Mouse (Mus musculus): ENCODE measurements around the gene Cdh9. TPM values are rescaled to one million over a fixed set of nuclear protein-coding genes. Genes with fewer than 3 reads are reported as not detected.

Gene Cdh9
- 1.0 and 1.3 TPM in 2 replicates for polyA plus RNA-seq (2016; fragmentation: Nextera tagmentation; extraction: Ambion mirVana)

- Histone ChIP-seq H3K4me3 (peak within 1 kb of the TSS; percentile 35), H3K27me3 (no peaks in the 10 kb centered on the region), H3K4me1 (no peaks in the 10 kb centered on the region), H3K9me3 (replicated peaks) (no peaks in the 10 kb centered on the region), H3K4me2 (replicated peaks) (peak within 1 kb of the TSS; percentile 61), H3K27ac (peak within 1 kb of the TSS; percentile 23; the same call in 1 of the 2 replicates), H3K36me3 (no peaks in the 10 kb centered on the region), H3K9ac (peak within 1 kb of the TSS; percentile 32; the same call in 1 of the 2 replicates)
- peak; percentile 76 for ATAC-seq (ENCODE audit: low FRiP score)
- 4% methylated on average over 14 of the region's 14 CpGs for WGBS
Observed at GRCm38 (mm10) chr15:16728470-16729011, at the start of gene Cdh9. Gene Cdh9 (plus strand): TSS chr15:16728756.

- Histone ChIP-seq H3K36me3 (no peaks in the 10 kb centered on the region), H3K4me3 (no peak overlapping the region), H3K9me3 (replicated peaks) (no peaks in the 10 kb centered on the region), H3K27ac (no peak overlapping the region), H3K27me3 (no peaks in the 10 kb centered on the region), H3K4me1 (no peaks in the 10 kb centered on the region), H3K4me2 (replicated peaks) (no peak overlapping the region), H3K9ac (no peak overlapping the region)
- no peak for ATAC-seq (ENCODE audit: low FRiP score)
- WGBS = 74% methylated on average over 5 of the region's 5 CpGs
Observed at GRCm38 (mm10) chr15:16679096-16679495, 49.5 kb upstream of the Cdh9 start.

DNA sequence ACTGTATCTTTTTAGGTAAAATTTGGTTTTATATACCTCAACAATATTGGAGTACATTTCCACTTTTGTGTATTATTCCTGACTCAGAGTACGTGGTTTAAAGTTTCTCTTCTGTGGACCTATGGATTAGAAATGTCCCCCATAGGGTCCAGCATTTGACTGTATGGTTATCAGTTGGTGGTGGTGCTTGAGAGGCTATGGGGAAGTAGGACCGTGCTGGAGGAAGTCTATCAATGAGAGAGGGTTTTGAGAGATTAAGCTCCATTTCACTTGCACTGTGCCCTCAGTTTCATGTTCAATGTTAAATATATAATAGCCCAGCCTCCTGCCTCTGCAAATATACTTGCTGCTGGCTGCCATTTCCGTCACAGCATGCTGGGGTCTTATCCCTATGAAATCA lies 28.7 kb upstream of the Cdh9 start:
- no peak for ATAC-seq (ENCODE audit: low FRiP score)
- Histone ChIP-seq H3K27ac (no peak overlapping the region), H3K9ac (no peak overlapping the region), H3K4me2 (replicated peaks) (no peak overlapping the region), H3K4me1 (no peaks in the 10 kb centered on the region), H3K27me3 (no peaks in the 10 kb centered on the region), H3K4me3 (no peak overlapping the region), H3K9me3 (replicated peaks) (no peaks in the 10 kb centered on the region), H3K36me3 (no peaks in the 10 kb centered on the region)
- 87% methylated on average over 3 of the region's 3 CpGs for WGBS

GRCm38 (mm10) chr15:16702340-16702739 lies 26.2 kb upstream of the Cdh9 start:
- no peak overlapping the region for H3K27ac ChIP-seq
- 70% methylated on average over 1 of the region's 1 CpGs for WGBS

GRCm38 (mm10) chr15:16739088-16739487 lies 10.5 kb downstream of the Cdh9 start:
- H3K27me3 ChIP-seq = no peaks in the 10 kb centered on the region
- H3K27ac ChIP-seq = no peak overlapping the region
- H3K4me1 ChIP-seq = no peaks in the 10 kb centered on the region
- no peak overlapping the region for H3K4me2 ChIP-seq (replicated peaks)
- no peak for ATAC-seq (ENCODE audit: low FRiP score)
- no peaks in the 10 kb centered on the region for H3K9me3 ChIP-seq (replicated peaks)
- no peak overlapping the region for H3K4me3 ChIP-seq
- H3K36me3 ChIP-seq = no peaks in the 10 kb centered on the region
- 80% methylated on average over 4 of the region's 4 CpGs for WGBS
- H3K9ac ChIP-seq = no peak overlapping the region

More at GRCm38 (mm10) chr15:16702340-16702739, 26.2 kb upstream of the Cdh9 start:
- Histone ChIP-seq H3K4me3 (no peak overlapping the region), H3K4me2 (replicated peaks) (no peak overlapping the region), H3K4me1 (no peaks in the 10 kb centered on the region), H3K9ac (no peak overlapping the region), H3K27me3 (no peaks in the 10 kb centered on the region), H3K9me3 (replicated peaks) (no peaks in the 10 kb centered on the region), H3K36me3 (no peaks in the 10 kb centered on the region)
- no peak for ATAC-seq (ENCODE audit: low FRiP score)

- no peaks in the 10 kb centered on the region for H3K27me3 ChIP-seq
Observed at GRCm38 (mm10) chr15:16746672-16747071, 18.1 kb downstream of the Cdh9 start.

DNA sequence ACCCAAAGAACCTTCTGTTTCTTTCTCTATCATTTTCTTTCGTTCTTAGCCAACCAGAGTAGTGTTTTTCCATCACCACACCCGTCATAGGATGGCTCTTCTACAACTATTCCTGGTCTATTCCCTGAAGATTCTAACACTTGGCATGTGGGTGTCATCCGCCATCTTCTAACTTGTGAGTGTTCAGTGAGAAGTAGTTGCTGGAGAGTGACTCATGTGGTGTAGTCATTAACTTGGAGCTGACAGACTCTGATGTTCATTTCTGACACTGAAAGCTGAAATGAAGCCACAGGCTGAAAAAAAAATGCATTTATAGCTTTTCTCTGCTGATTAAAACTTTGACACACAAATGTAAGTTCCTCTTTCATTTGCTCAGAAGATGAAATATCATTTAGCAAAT lies 34.7 kb downstream of the Cdh9 start:
- Histone ChIP-seq H3K27ac (no peak overlapping the region), H3K4me3 (no peak overlapping the region), H3K4me2 (replicated peaks) (no peak overlapping the region), H3K4me1 (no peaks in the 10 kb centered on the region), H3K9me3 (replicated peaks) (no peaks in the 10 kb centered on the region), H3K36me3 (no peaks in the 10 kb centered on the region), H3K27me3 (no peaks in the 10 kb centered on the region), H3K9ac (no peak overlapping the region)
- WGBS = 87% methylated on average over 3 of the region's 3 CpGs
- no peak for ATAC-seq (ENCODE audit: low FRiP score)

More at GRCm38 (mm10) chr15:16746672-16747071, 18.1 kb downstream of the Cdh9 start:
- no peaks in the 10 kb centered on the region for H3K4me1 ChIP-seq
- ATAC-seq (ENCODE audit: low FRiP score) = no peak
- WGBS = 84% methylated on average over 1 of the region's 1 CpGs
- no peaks in the 10 kb centered on the region for H3K9me3 ChIP-seq (replicated peaks)
- no peak overlapping the region for H3K27ac ChIP-seq
- no peak overlapping the region for H3K9ac ChIP-seq
- H3K36me3 ChIP-seq = no peaks in the 10 kb centered on the region
- no peak overlapping the region for H3K4me2 ChIP-seq (replicated peaks)
- H3K4me3 ChIP-seq = no peak overlapping the region

DNA sequence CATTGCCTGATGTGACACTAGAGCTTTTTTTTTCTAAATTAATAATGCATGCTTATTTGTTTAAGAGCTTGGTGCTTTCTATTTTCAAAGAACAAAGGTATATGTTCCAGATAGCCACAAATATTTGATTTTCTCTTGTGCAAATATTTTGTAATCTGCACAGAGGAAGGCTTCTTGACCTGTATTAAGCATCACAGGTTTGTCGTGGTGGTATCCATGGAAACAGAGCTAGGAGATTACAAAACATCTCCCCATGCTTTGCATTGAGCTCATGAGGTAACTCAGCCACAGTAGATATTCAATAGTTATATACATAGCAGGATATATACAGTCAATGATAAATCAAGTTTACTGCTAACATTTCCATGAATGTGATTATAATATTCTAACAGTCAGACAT lies 56.0 kb downstream of the Cdh9 start:
- no peaks in the 10 kb centered on the region for H3K9me3 ChIP-seq (replicated peaks)
- no peaks in the 10 kb centered on the region for H3K4me1 ChIP-seq
- no peak overlapping the region for H3K9ac ChIP-seq
- H3K4me2 ChIP-seq (replicated peaks) = no peak overlapping the region
- no peaks in the 10 kb centered on the region for H3K27me3 ChIP-seq
- no peak for ATAC-seq (ENCODE audit: low FRiP score)
- no peaks in the 10 kb centered on the region for H3K36me3 ChIP-seq
- H3K4me3 ChIP-seq = no peak overlapping the region
- no peak overlapping the region for H3K27ac ChIP-seq
- WGBS = 59% methylated on average over 1 of the region's 1 CpGs

DNA sequence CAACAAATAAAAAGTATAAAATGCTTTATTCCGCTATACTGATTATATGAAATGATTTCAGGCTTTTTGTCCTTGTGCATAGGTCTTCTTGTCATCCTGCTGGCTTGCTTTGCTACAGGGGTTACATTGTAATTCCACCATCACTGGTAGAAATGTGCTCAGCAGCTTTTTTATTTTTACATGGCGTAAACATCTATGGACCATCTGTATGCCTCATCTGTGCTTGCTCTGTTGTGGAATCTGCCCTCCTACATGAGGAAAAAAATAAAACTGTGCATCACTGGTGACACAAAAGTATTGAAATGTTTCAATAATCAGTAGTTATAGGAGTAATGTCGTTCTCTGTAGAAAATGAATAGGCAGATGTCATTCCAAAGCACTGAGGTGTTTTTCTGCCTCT lies 64.3 kb downstream of the Cdh9 start:
- H3K36me3 ChIP-seq = no peaks in the 10 kb centered on the region
- H3K4me3 ChIP-seq = no peak overlapping the region
- H3K4me2 ChIP-seq (replicated peaks) = no peak overlapping the region
- no peak overlapping the region for H3K9ac ChIP-seq
- no peaks in the 10 kb centered on the region for H3K4me1 ChIP-seq
- ATAC-seq (ENCODE audit: low FRiP score) = no peak
- no peaks in the 10 kb centered on the region for H3K9me3 ChIP-seq (replicated peaks)
- 84% methylated on average over 3 of the region's 3 CpGs for WGBS
- no peak overlapping the region for H3K27ac ChIP-seq
- no peaks in the 10 kb centered on the region for H3K27me3 ChIP-seq

DNA sequence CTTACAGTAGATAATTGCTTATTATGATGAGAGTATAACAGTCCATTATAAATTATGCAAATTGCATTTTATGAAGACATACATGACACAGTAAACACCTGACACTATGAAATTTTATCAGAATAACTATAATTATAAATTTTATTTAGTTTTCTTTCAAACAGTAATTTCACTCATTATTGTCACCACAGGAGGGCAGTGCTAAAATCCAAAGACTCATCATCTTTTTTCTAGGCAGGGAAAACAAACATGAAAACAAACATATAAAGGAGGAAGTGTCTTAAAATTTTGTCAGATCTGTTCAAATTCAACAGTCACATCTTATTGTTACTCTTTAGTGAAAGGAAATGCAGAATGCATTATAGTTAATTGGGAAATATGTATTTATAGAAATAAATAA lies 72.7 kb downstream of the Cdh9 start:
- Histone ChIP-seq H3K9ac (no peak overlapping the region), H3K4me3 (no peak overlapping the region), H3K9me3 (replicated peaks) (no peaks in the 10 kb centered on the region), H3K4me2 (replicated peaks) (no peak overlapping the region), H3K27ac (no peak overlapping the region), H3K36me3 (no peaks in the 10 kb centered on the region), H3K27me3 (no peaks in the 10 kb centered on the region), H3K4me1 (no peaks in the 10 kb centered on the region)
- ATAC-seq (ENCODE audit: low FRiP score) = no peak

DNA sequence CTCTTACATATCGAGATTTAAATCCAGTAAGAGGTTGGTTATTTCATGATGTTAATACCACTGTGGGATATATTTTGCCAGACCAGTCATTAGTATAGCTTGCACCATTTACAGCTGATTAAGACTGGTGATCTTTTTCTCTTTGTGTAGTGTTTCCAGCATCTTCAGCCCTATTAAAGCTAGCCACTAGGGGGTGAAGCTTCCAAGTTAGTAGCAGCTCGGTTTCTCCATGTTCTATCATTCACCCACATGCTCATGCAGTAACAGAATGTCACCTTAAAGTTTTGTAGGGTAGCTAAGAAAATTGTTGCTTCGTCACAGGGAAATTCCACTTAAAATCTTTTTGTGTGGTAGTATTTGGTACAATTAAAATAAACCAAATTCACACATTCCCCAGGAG lies 82.2 kb downstream of the Cdh9 start:
- H3K36me3 ChIP-seq = no peaks in the 10 kb centered on the region
- H3K9me3 ChIP-seq (replicated peaks) = no peaks in the 10 kb centered on the region
- H3K27ac ChIP-seq = no peak overlapping the region
- H3K27me3 ChIP-seq = no peaks in the 10 kb centered on the region
- no peak overlapping the region for H3K9ac ChIP-seq
- H3K4me3 ChIP-seq = no peak overlapping the region
- H3K4me2 ChIP-seq (replicated peaks) = no peak overlapping the region
- 70% methylated on average over 3 of the region's 3 CpGs for WGBS
- H3K4me1 ChIP-seq = no peaks in the 10 kb centered on the region
- ATAC-seq (ENCODE audit: low FRiP score) = no peak

- Histone ChIP-seq H3K4me3 (no peak overlapping the region), H3K9ac (no peak overlapping the region), H3K27me3 (no peaks in the 10 kb centered on the region), H3K36me3 (no peaks in the 10 kb centered on the region), H3K4me2 (replicated peaks) (no peak overlapping the region), H3K9me3 (replicated peaks) (no peaks in the 10 kb centered on the region), H3K4me1 (no peaks in the 10 kb centered on the region), H3K27ac (no peak overlapping the region)
- WGBS = 86% methylated on average over 1 of the region's 1 CpGs
- no peak for ATAC-seq (ENCODE audit: low FRiP score)
Observed at GRCm38 (mm10) chr15:16814035-16814434, 85.5 kb downstream of the Cdh9 start.

- ATAC-seq (ENCODE audit: low FRiP score) = no peak
- H3K27me3 ChIP-seq = no peaks in the 10 kb centered on the region
- no peaks in the 10 kb centered on the region for H3K36me3 ChIP-seq
- H3K9me3 ChIP-seq (replicated peaks) = no peaks in the 10 kb centered on the region
- 94% methylated on average over 1 of the region's 1 CpGs for WGBS
- no peak overlapping the region for H3K9ac ChIP-seq
- no peak overlapping the region for H3K4me2 ChIP-seq (replicated peaks)
- no peak overlapping the region for H3K4me3 ChIP-seq
- H3K27ac ChIP-seq = no peak overlapping the region
- H3K4me1 ChIP-seq = no peaks in the 10 kb centered on the region
Observed at GRCm38 (mm10) chr15:16834761-16835160, 106.2 kb downstream of the Cdh9 start.
